Mouse (Mus musculus) spleen, adult 12 weeks (tissue): ENCODE measurements around the gene Dtnb.
A peak's percentile ranks its signal among the peaks of the same experiment; 100 is the strongest.

ENCODE experiments used
- DNase-seq: peaks from one replicate; pipeline ENCODE4 v3.0.0; 2022; ENCODE audit warnings: low spot score

Gene Dtnb

DNA sequence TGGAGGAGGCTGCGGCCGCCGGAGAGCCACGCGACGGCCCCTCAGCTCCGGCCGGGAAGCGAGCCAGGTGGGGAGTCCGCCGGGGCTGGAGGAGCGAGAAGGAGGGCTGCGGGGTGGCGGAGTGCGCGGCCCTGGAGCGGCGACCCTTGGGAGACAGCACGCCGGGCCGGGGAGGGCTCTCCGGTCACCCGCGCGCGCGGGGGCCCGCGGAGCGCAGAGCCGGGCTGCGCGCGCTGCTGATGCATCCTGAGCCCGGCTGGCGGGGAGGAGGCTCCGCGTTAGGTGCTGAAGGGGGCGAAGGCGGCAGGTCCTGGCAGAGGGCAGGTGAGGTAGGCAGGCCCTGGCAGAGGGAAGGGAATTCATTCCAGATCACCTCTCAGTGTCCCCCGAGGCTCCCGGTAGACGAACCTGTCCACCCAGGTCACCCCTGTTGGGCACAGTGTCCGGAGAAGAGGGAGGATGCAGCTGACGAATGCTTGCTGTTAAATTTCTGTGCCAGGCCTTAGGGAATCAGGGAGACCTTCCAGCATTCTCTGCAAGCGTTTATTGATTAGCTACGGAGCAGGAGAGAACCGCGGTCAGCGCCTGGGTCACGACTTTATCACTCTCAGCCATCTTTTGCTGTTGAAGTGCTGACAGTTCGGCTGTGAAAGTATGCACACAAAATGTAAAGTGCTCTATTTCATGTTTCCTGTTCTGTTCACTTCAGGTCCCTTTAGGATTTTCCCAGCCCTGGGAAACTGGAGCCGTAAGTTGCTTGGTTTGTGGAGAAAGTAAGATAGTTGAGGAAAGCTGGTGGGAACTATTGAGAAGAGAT, 608 bp downstream of the Dtnb start:
- peak; percentile 30 for DNase-seq

DNA sequence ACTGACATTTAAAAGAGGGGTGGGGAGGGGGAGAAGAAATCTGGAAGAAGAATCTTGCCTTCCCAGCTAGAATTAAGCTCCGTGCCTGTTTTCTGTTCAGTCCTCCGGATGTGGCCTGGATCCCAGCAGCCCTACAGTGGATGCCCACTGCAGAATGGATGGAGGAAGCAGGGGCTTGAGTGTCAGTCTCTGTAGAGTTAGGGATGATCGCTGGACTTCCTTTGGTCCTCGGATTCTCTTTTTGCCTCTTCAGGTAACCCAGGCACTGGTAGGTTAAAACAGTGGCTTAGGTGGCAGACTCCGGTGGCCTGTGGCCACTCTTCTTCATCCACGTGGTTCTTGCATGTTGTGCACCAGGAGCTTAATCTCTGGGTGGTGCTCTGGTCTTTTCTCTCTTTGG, 1.2 kb downstream of the Dtnb start:
- DNase-seq, result no peak

DNA sequence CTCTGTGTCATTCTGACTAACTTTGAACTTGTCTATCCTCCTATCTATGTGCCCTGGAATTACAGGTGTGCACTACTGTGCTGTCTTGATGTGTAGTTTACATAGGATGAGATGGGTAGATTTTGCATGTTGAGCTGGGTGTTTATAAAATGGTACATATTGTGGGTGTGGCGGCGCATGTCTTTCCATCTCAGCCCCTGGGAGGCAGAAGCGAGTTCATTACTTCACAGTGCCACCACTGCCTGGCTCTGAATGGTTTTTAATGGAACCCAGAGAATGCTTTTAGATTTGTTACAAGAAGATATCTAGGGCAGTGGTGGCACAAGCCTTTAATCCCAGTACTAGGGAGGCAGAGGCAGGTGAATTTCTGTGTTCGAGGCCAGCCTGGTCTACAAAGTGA, 2.5 kb downstream of the Dtnb start:
- DNase-seq, result no peak

DNA sequence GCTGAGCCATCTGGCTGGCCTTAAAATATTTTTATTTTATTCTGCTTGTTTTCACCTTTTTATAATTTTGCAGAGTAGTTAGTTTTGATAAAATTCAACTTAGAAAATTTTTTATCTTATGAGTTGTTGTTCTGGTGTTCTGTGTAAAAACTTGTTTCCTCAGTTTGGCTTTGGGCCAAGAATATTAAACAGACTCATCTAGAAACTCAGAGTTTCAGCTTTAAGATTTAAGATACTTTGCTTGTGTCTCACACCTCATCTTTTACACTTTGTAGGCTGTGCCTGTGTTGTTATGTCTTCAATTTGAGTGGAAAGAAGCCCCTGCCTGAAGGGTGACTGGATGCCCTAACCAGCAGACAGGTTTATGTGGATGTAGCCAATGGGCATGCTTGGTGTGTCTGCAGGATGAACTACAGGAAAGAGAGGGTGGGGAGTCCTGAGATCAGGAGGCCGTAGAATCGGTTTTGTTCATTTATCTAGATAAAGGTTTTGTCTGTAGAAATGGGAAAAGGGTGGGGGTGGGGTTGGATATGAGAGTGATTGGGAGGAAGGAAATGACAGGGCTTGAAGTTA, 7.9 kb downstream of the Dtnb start:
- DNase-seq, result no peak

DNA sequence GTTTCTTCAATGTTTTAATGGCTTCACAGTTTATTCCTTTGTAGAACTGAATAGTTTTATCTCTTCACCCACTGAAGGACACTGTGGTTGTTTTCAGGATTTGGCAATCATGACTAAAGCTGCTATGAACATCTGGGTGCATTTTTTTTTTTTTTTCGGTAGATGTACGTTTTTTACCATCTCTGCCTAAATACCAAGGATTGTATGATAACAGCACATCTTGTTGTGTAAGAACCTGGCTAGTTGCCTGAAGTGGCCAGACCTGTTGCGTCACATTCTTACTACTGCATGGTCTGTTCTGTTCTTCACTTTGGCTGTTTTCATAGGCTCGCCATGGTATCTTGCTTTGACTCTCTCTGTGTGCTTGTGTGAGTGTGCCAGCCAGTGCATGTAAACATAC, 10.4 kb downstream of the Dtnb start:
- DNase-seq, result no peak

DNA sequence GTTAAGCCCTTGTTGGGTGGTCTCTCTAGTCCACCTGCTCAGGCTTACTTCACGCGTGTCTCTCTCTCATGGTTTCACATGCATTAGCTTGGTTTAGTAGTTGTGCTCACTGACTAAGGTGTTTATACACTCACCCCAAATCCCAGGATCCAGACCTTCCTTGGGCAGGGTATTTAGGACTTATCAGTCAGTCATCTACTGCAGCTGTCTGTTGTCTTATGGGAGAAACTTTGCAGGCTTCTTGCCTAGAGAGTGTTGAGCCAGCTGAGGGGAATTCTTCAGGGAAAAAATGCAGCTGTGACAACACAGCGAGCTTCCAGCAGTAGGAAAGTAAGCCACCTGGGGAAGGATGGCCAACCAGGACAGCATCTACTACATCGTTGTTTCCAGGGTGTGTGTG, 13.3 kb downstream of the Dtnb start:
- DNase-seq, result no peak

DNA sequence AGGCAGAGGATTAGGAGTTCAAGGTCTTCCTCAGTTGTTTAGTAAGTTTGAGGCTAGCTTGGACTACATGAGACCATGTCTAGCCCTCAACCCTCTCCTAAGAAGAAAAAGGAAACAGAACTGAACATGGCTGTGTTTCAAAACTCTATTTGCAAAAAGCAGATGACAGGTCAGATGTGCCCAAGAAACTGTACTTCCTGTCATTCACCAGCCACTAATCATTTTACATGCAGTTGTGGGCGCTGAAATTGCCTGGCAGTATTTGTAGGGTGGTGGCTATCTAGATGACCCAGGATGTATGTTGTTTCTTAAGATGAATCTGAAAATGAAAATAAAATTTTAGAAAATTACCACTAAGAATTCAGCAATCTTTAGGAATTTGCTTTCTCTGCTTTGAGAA, 14.8 kb downstream of the Dtnb start:
- no peak for DNase-seq

DNA sequence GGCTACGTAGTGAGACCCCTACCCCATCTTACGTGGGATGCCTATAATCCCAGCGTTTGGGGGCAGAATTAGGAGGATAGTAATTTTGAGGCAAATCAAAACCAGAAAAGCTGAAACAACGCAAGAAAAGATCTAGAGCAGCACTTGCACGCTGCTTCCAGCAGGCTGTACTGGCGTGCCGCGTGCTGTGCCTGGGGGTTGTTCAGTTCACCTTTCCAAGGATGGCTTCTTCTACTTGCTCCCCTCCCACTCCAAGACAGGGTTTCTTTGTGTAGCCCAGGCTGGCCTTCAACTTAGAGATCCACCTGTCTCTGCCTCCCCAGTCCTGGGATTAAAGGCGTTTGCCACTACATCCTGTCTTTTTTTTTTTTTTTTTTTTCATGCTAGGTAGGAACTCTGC, 17.9 kb downstream of the Dtnb start:
- no peak for DNase-seq

DNA sequence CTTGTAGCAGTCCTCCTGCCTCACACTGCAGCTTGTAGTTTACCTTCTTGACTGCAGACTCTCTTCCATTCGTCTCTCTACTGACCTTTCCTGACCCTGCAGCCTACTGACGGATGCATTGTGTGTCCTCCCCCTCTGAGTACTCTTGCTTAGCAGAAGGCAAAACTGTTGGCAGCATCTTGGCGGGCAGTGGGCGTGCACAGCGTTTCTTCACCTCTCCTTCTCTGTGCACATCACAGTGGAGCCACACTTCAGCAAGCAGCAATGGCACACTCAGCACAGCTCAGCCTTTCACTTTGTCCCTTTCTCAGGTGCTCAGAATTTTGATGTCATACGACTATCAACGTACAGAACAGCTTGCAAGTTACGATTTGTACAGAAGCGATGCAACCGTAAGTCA, 19.4 kb downstream of the Dtnb start:
- DNase-seq, result no peak

DNA sequence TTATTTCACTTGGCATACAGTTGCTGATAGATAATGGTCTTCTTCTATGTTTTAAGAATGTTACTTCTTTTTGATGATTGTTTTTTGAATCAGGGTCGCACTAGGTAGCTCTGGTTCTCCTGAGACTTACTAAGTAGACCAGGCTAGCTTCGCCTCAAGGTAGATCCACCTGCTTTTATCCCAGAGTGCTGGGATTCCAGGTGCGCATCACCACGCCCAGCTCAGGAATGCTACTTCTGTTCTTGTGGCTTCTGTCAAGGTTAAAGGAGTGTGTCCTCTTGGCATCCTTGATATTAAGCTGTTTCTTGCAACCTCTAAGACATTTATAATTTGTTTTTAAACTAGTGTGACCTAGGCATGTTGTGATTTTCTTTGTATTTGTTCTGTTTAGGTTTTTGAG, 30.6 kb downstream of the Dtnb start:
- DNase-seq, result no peak

DNA sequence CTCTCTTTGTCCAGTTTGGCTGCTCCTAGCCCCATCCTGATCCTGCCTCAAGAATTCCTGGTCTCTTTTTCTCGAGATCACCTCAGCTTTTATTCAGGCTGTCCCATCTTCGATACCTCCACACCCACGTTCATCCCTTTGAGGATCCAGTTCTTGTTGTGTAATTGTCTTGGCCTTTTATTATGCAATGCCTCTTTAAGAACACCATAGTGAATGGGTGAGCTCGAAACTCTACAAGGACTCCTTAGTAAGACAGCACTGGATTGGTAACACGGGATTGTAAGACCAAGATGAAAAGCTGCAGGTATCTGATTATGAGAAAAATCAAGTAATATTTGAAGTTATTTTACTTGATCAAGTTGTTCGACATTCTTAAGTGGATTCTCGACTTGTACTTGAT, 34.0 kb downstream of the Dtnb start:
- DNase-seq, result no peak

DNA sequence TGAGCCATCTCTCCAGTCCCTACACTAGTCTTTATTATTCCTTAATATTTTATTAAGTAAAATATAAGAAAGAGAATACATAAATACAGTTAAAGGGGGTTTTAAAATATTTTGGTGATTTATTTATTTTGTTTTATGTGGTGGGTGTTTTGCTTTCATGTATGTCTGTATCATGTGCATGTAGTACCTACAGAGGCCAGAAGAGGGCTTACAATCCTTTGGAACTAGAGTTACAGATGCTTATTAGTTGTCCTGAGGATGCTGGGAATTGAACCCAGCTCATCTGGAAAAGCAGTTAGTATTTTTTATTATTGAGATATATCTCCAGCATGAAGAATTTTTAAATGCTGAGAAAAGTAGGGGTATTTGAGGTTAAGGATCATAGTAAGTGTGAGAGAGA, 37.6 kb downstream of the Dtnb start:
- no peak for DNase-seq

DNA sequence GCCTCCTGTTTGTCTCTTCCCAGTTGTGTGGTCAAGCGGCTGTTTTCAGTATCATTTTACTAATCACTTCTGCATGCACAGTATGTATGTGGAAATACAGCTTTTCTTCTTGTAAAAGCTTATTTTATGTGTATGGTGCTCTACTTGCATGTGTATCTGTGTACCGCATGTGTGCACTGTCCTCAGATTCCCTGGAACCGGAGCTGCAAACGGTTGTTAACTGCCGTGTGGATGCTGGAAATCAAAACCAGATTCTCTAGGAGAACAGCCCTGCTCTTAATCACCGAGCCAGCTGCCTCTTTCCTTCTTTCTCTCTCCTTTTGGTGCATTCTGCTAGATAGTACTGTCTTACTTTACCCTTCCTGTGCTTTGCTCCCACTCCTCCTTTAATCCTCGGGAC, 39.7 kb downstream of the Dtnb start:
- no peak for DNase-seq

DNA sequence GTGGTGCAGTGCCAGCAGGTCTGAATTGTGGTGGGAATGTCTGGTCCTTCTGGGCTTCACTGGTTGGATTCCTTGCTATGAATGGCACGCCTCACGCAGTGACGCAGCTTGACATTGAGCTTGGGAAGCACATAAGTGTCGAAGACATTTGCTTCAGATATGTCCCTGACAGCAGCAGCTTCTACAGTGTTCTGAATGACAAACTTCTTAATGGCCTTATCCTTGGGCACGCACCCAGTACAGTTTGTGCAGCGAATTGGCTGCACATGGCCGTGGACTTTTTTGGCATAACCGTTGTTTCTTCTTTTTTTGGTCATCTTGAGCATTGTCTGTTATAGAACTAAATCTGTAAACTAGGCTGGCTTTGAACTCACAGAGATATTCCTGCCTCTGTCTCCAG, 42.9 kb downstream of the Dtnb start:
- DNase-seq, result no peak

DNA sequence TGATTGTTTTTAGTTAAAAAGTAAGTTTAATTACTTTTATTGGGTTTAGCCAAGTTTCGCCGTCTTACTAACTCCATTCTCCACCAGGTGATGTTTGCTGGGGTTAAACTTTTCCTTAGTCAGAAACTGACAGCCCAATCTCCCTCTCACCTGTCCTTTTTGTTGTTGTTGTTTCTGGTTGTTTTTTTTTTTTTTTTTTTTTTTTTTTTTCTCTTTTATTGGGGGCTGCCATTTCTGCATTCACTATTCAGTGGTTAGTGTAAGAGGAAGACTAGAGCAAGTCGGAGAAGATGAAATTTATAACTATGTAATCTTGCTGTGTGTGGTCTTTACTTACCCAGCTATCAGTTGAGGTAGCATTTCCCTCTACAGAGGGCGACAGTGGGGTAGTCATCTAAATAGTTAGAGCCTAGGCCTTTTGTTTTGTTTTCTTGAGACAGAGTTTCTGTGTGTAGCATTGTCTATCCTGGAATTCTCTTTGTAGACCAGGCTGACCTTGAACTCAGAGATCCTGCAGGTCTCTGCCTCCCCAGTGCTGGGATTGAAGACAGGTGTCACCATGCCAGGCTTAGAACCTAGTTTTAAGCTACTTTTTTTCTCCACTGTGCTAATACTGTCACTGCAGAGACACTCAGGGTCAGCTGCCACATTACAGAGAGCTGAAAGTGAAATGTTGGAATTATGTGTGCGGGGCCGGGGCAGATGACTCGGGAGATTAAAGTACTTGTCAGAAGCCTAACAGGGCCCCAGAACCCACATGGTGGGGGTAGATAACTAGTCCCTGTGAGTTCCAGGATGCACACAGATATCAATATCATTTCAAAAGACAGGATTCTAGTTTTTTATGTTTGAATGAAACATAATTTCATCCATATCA, 46.2 kb downstream of the Dtnb start:
- peak; percentile 18 for DNase-seq

DNA sequence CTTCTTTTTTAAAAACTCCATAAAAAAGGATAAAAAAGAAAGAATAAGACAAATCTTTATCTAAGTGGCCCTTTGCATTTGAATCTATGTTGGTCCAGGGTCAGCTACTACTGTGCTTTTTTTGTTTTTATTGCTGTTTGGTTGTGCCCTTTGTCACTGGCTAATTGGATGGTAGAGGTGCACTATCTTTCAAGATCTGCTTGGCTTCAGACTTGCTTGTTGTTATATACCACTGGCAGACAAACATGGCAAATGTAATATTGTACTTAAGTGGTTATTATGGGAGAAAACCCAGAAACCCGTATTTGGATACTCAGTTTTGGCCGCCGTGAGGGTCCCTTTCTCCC, 46.8 kb downstream of the Dtnb start:
- DNase-seq, result no peak

DNA sequence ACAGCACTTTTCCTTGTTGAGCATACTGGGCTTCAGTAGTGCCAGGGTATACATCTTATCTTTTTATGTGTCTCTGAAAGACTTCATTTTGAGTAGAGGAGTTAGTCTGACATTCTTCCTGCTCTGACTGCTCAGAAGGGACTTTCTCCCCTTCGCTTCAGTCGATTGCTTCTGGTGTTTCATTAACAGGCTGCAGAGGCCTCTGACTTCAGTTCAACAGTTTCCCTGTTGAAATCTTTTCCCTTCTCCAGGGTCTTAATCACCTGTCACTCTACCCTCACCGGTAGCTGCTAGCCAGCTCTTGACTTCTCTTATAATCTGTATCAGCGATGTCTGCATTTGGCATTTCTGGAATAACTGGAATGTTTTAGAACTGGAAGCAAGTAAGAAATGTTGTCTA, 54.7 kb downstream of the Dtnb start:
- DNase-seq, result no peak

DNA sequence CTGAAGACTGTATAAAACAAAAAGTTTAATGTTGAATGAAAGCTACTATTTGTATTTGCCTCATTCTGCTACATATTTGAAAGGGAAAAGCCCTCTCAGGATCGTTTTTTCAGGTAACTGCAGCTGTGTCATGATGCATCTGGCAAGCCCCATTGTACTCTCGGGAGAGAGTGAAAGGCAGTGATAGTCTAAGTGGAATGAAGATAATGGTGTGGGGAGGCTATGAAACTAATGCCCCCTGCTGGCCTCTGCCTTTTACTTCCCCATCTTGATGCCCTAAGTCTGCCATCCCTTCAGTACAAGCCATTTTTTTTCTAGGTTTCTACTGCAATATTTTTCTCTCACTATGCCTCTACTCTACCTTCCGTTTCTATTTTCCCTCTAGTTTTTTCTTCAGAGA, 69.8 kb downstream of the Dtnb start:
- DNase-seq, result no peak

DNA sequence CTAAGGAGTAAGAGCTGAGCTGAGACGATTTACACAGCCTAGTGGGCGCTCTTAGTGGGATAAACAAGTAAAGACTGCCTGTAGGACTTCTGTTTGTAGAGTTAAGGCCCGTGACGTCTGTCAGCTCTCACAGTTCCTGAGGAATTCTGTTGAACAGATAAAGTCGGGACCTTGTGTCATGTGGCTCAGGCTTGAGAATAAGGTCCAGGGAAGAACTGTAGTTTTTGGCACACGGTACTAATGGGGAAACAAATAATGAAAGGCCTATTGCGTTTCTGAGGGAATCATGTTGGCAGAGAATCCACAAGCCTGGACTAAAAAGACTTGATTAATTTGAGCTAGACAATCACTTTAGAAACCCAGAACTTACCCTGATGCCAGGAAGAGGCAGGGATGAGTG, 84.6 kb downstream of the Dtnb start:
- DNase-seq, result no peak

DNA sequence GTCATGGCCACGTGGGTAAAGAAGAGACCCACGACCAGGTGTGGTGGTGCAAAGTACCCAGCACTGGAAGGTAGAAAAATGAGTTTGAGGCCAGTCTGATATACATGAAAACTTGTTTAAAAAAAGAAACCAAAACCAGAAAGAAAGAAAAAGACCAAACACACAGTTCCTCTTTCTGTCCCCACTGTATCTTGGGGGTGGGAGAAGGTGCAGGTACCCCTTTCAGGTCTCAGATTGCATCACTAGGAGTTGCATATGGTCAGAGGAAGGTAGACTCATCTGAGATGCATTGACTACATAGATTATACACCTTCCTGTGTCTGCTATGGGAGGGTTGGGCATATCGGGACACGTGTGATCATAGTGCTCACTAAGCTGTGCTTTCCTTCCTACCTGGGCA, 85.1 kb downstream of the Dtnb start:
- no peak for DNase-seq

DNA sequence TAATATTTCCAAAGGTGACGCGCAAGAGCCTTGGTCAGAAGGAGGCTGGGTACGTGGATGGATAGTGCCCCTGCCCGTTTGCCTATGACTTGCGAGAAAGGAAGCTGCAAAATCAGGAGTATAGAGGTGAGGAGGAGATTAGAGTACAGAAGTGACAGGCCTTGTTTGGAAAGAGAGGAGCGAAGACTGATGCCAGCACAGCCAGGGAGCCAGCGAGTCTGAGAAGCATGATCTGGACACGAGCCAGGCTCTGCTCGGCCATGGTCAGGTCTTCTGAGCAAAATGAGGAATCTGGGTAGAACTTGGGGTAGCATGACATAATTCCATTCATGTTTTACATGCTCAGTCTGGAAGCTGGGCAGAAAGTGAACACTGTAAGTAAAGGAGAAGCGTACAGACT, 85.6 kb downstream of the Dtnb start:
- DNase-seq, result no peak

DNA sequence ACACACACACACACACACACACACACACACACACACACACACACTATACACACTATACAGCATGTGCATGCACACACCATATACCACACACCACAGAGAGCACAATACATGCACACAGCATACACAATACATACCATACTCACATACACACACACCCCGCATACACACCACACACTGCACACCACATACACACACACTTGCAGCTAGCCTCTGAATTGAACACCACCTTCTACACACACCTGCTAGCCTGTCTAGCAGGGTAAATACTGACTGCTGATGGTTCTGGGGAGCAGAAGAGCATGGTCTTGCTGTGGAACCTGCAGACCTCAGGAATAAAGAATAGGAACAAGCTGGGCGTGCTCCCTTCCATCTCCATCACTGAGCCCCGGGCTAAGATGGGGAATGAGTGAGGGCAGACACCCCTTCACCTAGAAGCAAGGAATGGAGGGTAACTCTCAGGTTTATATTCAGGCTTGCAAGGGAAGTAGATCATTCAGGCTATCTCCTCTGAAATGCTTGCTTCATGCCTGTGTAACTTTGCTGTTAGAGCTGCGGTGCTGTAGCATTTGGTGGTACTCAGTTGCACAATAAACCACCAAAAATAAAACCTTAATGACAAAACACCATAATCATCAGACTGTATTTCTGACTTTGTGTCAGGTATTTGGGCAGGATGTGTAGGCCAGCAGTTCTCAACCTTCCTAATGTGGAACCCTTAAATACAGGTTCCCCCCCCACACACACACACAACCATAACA, 87.6 kb downstream of the Dtnb start:
- no peak for DNase-seq
